Mouse (Mus musculus): Measurements from ENCODE around the gene Slc35f1. TPM values are rescaled to one million over a fixed set of nuclear protein-coding genes. Genes with fewer than 3 reads are reported as not detected.

The Slc35f1 gene
- polyA plus RNA-seq, 1 experiment from 2014 or later, result 40.1 TPM

- Histone ChIP-seq H3K4me2 (replicated peaks) (peak overlapping the region; percentile 31), H3K36me3 (no peaks in the 10 kb centered on the region), H3K9ac (replicated peaks) (no peak overlapping the region), H3K9me3 (no peaks in the 10 kb centered on the region), H3K27ac (replicated peaks) (peak overlapping the region; percentile 69), H3K4me3 (no peak overlapping the region), H3K27me3 (no peaks in the 10 kb centered on the region), H3K4me1 (peaks cover 17% of the 10 kb centered on the region)
- 2% methylated on average over 10 of the region's 10 CpGs for WGBS
- ATAC-seq (replicated peaks), result peak; percentile 99
Measured at GRCm38 (mm10) chr10:52742671-52743379, 52.5 kb downstream of the Slc35f1 start.

GRCm38 (mm10) chr10:52743831-52744230, 53.5 kb downstream of the Slc35f1 start:
- no peaks in the 10 kb centered on the region for H3K9me3 ChIP-seq
- H3K4me2 ChIP-seq (replicated peaks), result no peak overlapping the region
- H3K36me3 ChIP-seq, result no peaks in the 10 kb centered on the region
- WGBS, result 41% methylated on average over 3 of the region's 3 CpGs
- no peak overlapping the region for H3K4me3 ChIP-seq
- no peak for ATAC-seq (replicated peaks)
- peaks cover 17% of the 10 kb centered on the region for H3K4me1 ChIP-seq
- peak overlapping the region; percentile 69; the same call in 1 of the 2 replicates for H3K27ac ChIP-seq (replicated peaks)
- H3K27me3 ChIP-seq, result no peaks in the 10 kb centered on the region
- no peak overlapping the region for H3K9ac ChIP-seq (replicated peaks)

- WGBS, result 46% methylated on average over 4 of the region's 4 CpGs
- H3K4me1 ChIP-seq, result peaks cover 10% of the 10 kb centered on the region
- peak; percentile 50; the same call in 1 of the 2 replicates for ATAC-seq (replicated peaks)
- no peak overlapping the region for H3K27ac ChIP-seq (replicated peaks)
- no peaks in the 10 kb centered on the region for H3K36me3 ChIP-seq
- H3K27me3 ChIP-seq, result no peaks in the 10 kb centered on the region
- no peak overlapping the region for H3K9ac ChIP-seq (replicated peaks)
- H3K9me3 ChIP-seq, result no peaks in the 10 kb centered on the region
- no peak overlapping the region for H3K4me3 ChIP-seq
- no peak overlapping the region for H3K4me2 ChIP-seq (replicated peaks)
Measured at GRCm38 (mm10) chr10:52748028-52748597, 57.8 kb downstream of the Slc35f1 start.

GRCm38 (mm10) chr10:52755949-52756679, 65.8 kb downstream of the Slc35f1 start:
- H3K27me3 ChIP-seq, result no peaks in the 10 kb centered on the region
- no peaks in the 10 kb centered on the region for H3K36me3 ChIP-seq
- no peak overlapping the region for H3K4me2 ChIP-seq (replicated peaks)
- 65% methylated on average over 13 of the region's 13 CpGs for WGBS
- H3K27ac ChIP-seq (replicated peaks), result no peak overlapping the region
- H3K4me1 ChIP-seq, result peaks cover 5% of the 10 kb centered on the region; the same call in 1 of the 2 replicates
- no peak overlapping the region for H3K4me3 ChIP-seq
- no peak overlapping the region for H3K9ac ChIP-seq (replicated peaks)
- H3K9me3 ChIP-seq, result no peaks in the 10 kb centered on the region
- ATAC-seq (replicated peaks), result no peak

GRCm38 (mm10) chr10:52757496-52758260, 67.3 kb downstream of the Slc35f1 start:
- H3K9ac ChIP-seq (replicated peaks), result no peak overlapping the region
- 49% methylated on average over 4 of the region's 4 CpGs for WGBS
- 0 out of 2 replicates have a peak, but pooled peaks have one; percentile 53 for ATAC-seq (replicated peaks)
- H3K4me1 ChIP-seq, result peaks cover 5% of the 10 kb centered on the region; the same call in 1 of the 2 replicates
- H3K4me3 ChIP-seq, result no peak overlapping the region
- H3K9me3 ChIP-seq, result no peaks in the 10 kb centered on the region
- H3K4me2 ChIP-seq (replicated peaks), result no peak overlapping the region
- H3K27ac ChIP-seq (replicated peaks), result no peak overlapping the region
- no peaks in the 10 kb centered on the region for H3K27me3 ChIP-seq
- no peaks in the 10 kb centered on the region for H3K36me3 ChIP-seq

GRCm38 (mm10) chr10:52758589-52758988, 68.3 kb downstream of the Slc35f1 start:
- WGBS, result 37% methylated on average over 4 of the region's 4 CpGs
- no peaks in the 10 kb centered on the region for H3K36me3 ChIP-seq
- ATAC-seq (replicated peaks), result peak; percentile 64; the same call in 1 of the 2 replicates

GRCm38 (mm10) chr10:52760527-52760926, 70.2 kb downstream of the Slc35f1 start:
- H3K36me3 ChIP-seq, result no peaks in the 10 kb centered on the region
- no peak overlapping the region for H3K27ac ChIP-seq (replicated peaks)
- H3K9me3 ChIP-seq, result no peaks in the 10 kb centered on the region
- peaks cover 5% of the 10 kb centered on the region; the same call in 1 of the 2 replicates for H3K4me1 ChIP-seq
- H3K4me3 ChIP-seq, result no peak overlapping the region
- H3K4me2 ChIP-seq (replicated peaks), result no peak overlapping the region
- no peaks in the 10 kb centered on the region for H3K27me3 ChIP-seq
- no peak for ATAC-seq (replicated peaks)
- 86% methylated on average over 1 of the region's 1 CpGs for WGBS
- no peak overlapping the region for H3K9ac ChIP-seq (replicated peaks)

More at GRCm38 (mm10) chr10:52758589-52758988, 68.3 kb downstream of the Slc35f1 start:
- H3K4me3 ChIP-seq, result no peak overlapping the region
- H3K4me1 ChIP-seq, result peaks cover 5% of the 10 kb centered on the region; the same call in 1 of the 2 replicates
- no peak overlapping the region for H3K27ac ChIP-seq (replicated peaks)
- H3K9me3 ChIP-seq, result no peaks in the 10 kb centered on the region
- H3K27me3 ChIP-seq, result no peaks in the 10 kb centered on the region
- H3K9ac ChIP-seq (replicated peaks), result no peak overlapping the region
- H3K4me2 ChIP-seq (replicated peaks), result no peak overlapping the region

- H3K27ac ChIP-seq (replicated peaks), result 0 out of 2 replicates have a peak overlapping the region, but pooled peaks have one; percentile 2
- WGBS, result 29% methylated on average over 4 of the region's 4 CpGs
Measured at GRCm38 (mm10) chr10:52779926-52780485, 89.7 kb downstream of the Slc35f1 start.

GRCm38 (mm10) chr10:52787075-52787474, 96.7 kb downstream of the Slc35f1 start:
- ATAC-seq (replicated peaks), result peak; percentile 68; the same call in 1 of the 2 replicates
- no peaks in the 10 kb centered on the region for H3K9me3 ChIP-seq
- no peak overlapping the region for H3K9ac ChIP-seq (replicated peaks)
- H3K4me3 ChIP-seq, result no peak overlapping the region
- H3K4me2 ChIP-seq (replicated peaks), result no peak overlapping the region
- peak overlapping the region; percentile 48; the same call in 1 of the 2 replicates for H3K27ac ChIP-seq (replicated peaks)
- 0 out of 2 replicates have a peak, but pooled peaks cover 4% of the 10 kb centered on the region for H3K4me1 ChIP-seq
- H3K27me3 ChIP-seq, result no peaks in the 10 kb centered on the region
- WGBS, result 78% methylated on average over 2 of the region's 2 CpGs
- H3K36me3 ChIP-seq, result no peaks in the 10 kb centered on the region

More at GRCm38 (mm10) chr10:52779926-52780485, 89.7 kb downstream of the Slc35f1 start:
- Histone ChIP-seq H3K4me1 (peaks cover 8% of the 10 kb centered on the region), H3K9me3 (no peaks in the 10 kb centered on the region), H3K9ac (replicated peaks) (no peak overlapping the region), H3K4me2 (replicated peaks) (no peak overlapping the region), H3K36me3 (no peaks in the 10 kb centered on the region; the same call in 1 of the 2 replicates), H3K4me3 (no peak overlapping the region), H3K27me3 (no peaks in the 10 kb centered on the region)
- peak; percentile 53; the same call in 1 of the 2 replicates for ATAC-seq (replicated peaks)

GRCm38 (mm10) chr10:52791560-52791959, 101.2 kb downstream of the Slc35f1 start:
- peak; percentile 48; the same call in 1 of the 2 replicates for ATAC-seq (replicated peaks)

GRCm38 (mm10) chr10:52797454-52797853, 107.1 kb downstream of the Slc35f1 start:
- Histone ChIP-seq H3K4me1 (peaks cover 10% of the 10 kb centered on the region), H3K36me3 (no peaks in the 10 kb centered on the region), H3K27me3 (no peaks in the 10 kb centered on the region), H3K4me3 (no peak overlapping the region), H3K9me3 (no peaks in the 10 kb centered on the region), H3K27ac (replicated peaks) (peak overlapping the region; percentile 31; the same call in 1 of the 2 replicates), H3K9ac (replicated peaks) (no peak overlapping the region), H3K4me2 (replicated peaks) (no peak overlapping the region)
- ATAC-seq (replicated peaks), result peak; percentile 61
- 8% methylated on average over 4 of the region's 4 CpGs for WGBS

More at GRCm38 (mm10) chr10:52791560-52791959, 101.2 kb downstream of the Slc35f1 start:
- no peak overlapping the region for H3K27ac ChIP-seq (replicated peaks)
- WGBS, result 32% methylated on average over 6 of the region's 6 CpGs
- H3K9ac ChIP-seq (replicated peaks), result no peak overlapping the region
- no peaks in the 10 kb centered on the region for H3K27me3 ChIP-seq
- no peaks in the 10 kb centered on the region for H3K36me3 ChIP-seq
- no peaks in the 10 kb centered on the region for H3K9me3 ChIP-seq
- 0 out of 2 replicates have a peak, but pooled peaks cover 4% of the 10 kb centered on the region for H3K4me1 ChIP-seq
- H3K4me2 ChIP-seq (replicated peaks), result no peak overlapping the region
- H3K4me3 ChIP-seq, result no peak overlapping the region

Measured in forebrain, embryonic 15.5 days (tissue).